Mouse (Mus musculus) lung, postnatal 0 days (tissue): ENCODE data around the gene Klf11. TPM values are rescaled to one million over a fixed set of nuclear protein-coding genes. Genes with fewer than 3 reads are reported as not detected.

ENCODE experiments used
- ATAC-seq: fragments of 200-750 bp; cut with Nextera tagmentation; 2 replicates; pipeline ENCODE4 v1.8.0; 2017; ENCODE audit warnings: moderate library complexity
- DNase-seq: peaks from one replicate; pipeline ENCODE4 v3.0.0-alpha.2; 2016; ENCODE audit warnings: low spot score
- H3K27ac ChIP-seq: fragments of 300-500 bp; sonication (generic); 2 replicates; pipeline ENCODE4 v1.5.1; 2014; ENCODE audit warnings: antibody characterized with exemption, mild to moderate bottlenecking, low read length, mixed read lengths
- H3K27me3 ChIP-seq: fragments of 300-500 bp; sonication (generic); replicated peaks from 2 replicates; pipeline ENCODE4 v1.6.1; 2014; ENCODE audit warnings: low read length, mixed read lengths; ENCODE audit not compliant: insufficient read depth
- H3K36me3 ChIP-seq: fragments of 300-500 bp; sonication (generic); 2 replicates; pipeline ENCODE4 v1.6.1; 2014; ENCODE audit warnings: low read length, mixed read lengths; ENCODE audit not compliant: insufficient read depth
- H3K4me1 ChIP-seq: fragments of 300-500 bp; sonication (generic); 2 replicates; pipeline ENCODE4 v1.6.1; 2014; ENCODE audit warnings: antibody characterized with exemption, low read depth, low read length, mixed read lengths; ENCODE audit not compliant: insufficient read depth
- H3K4me2 ChIP-seq: fragments of 300-500 bp; sonication (generic); replicated peaks from 2 replicates; pipeline ENCODE4 v1.6.1; 2014; ENCODE audit warnings: low read depth, mild to moderate bottlenecking, low read length, moderate library complexity, mixed read lengths
- H3K4me3 ChIP-seq: fragments of 300-500 bp; sonication (generic); 2 replicates; pipeline ENCODE4 v1.5.1; 2014; ENCODE audit warnings: low read depth, low read length
- H3K9ac ChIP-seq: fragments of 300-500 bp; sonication (generic); replicated peaks from 2 replicates; pipeline ENCODE4 v1.6.1; 2014; ENCODE audit warnings: low read depth, mild to moderate bottlenecking
- H3K9me3 ChIP-seq: fragments of 300-500 bp; sonication (generic); 2 replicates; pipeline ENCODE4 v1.6.1; 2016; ENCODE audit warnings: low read length, mixed read lengths
- CTCF ChIP-seq: IDR thresholded peaks from 2 replicates; pipeline ENCODE4 v1.5.1; 2016; ENCODE audit warnings: antibody characterized with exemption, mild to moderate bottlenecking
- EP300 ChIP-seq: IDR thresholded peaks from 2 replicates; pipeline ENCODE4 v1.6.1; 2016; ENCODE audit warnings: antibody characterized with exemption, mild to moderate bottlenecking, control low read depth
- WGBS: fragments of 180-500 bp; shearing (Covaris S2); extraction: QIAGEN DNeasy Blood & Tissue Kit; methylation state at CpG from one replicate; pipeline ENCODE4 v1.1.7; 2014; 5-methylcytosine and 5-hydroxymethylcytosine counted together
- polyA plus RNA-seq: library from polyadenylated mRNA; unstranded; fragments of >200 nt; fragmentation: Nextera tagmentation; extraction: Ambion mirVana; gene quantifications from 2 replicates; pipeline ENCODE4 v1.2.1, GENCODE M21; 2015

The Klf11 gene
- polyA plus RNA-seq, 1 experiment from 2014 or later: 22.1 TPM

DNA sequence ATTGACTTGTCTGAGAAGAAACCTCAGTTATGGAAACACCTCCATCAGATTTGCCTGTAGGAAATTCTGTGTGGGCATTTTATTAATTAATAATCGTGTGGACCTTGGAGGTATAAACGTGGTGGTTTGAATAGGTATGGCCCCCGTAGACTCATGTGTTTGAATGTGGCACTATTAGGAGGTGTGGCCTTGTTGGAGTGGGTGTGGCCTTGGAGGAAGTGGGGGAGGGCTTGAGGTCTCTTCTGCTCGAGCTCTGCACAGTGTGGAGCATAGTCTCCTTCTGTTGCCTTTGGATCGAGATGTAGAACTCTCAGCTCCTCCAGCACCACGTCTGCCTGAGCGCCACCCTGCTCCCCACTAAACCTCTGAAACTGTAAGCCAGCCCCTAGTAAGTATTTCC is 32.4 kb downstream of the Klf11 start:
- Histone ChIP-seq H3K4me1 (peaks cover 6% of the 10 kb centered on the region; the same call in 1 of the 2 replicates), H3K4me2 (no peak overlapping the region), H3K9me3 (no peaks in the 10 kb centered on the region), H3K36me3 (no peaks in the 10 kb centered on the region), H3K27me3 (0 out of 2 replicates have a peak, but pooled peaks cover 5% of the 10 kb centered on the region), H3K9ac (no peak overlapping the region), H3K4me3 (no peak overlapping the region), H3K27ac (no peak overlapping the region)
- TF ChIP-seq EP300 (no peak), CTCF (no peak)
- DNase-seq (no peak), ATAC-seq (no peak)
- WGBS: 70% methylated on average over 7 of the region's 7 CpGs

GRCm38 (mm10) chr12:24686038-24686695 is 35.1 kb downstream of the Klf11 start:
- peak; percentile 60 for ATAC-seq
- DNase-seq: peak; percentile 29
- 0 out of 2 replicates have a peak, but pooled peaks cover 5% of the 10 kb centered on the region for H3K27me3 ChIP-seq
- H3K27ac ChIP-seq: no peak overlapping the region
- no peak overlapping the region for H3K4me2 ChIP-seq
- 46% methylated on average over 6 of the region's 6 CpGs for whole genome bisulfite sequencing
- H3K4me3 ChIP-seq: no peak overlapping the region
- no peaks in the 10 kb centered on the region for H3K9me3 ChIP-seq
- no peak overlapping the region for H3K9ac ChIP-seq
- TF ChIP-seq CTCF: no peak
- no peak for TF ChIP-seq EP300
- no peaks in the 10 kb centered on the region for H3K36me3 ChIP-seq
- peaks cover 6% of the 10 kb centered on the region; the same call in 1 of the 2 replicates for H3K4me1 ChIP-seq

- Histone ChIP-seq H3K27ac (no peak overlapping the region), H3K9ac (no peak overlapping the region), H3K4me2 (no peak overlapping the region), H3K4me1 (no peaks in the 10 kb centered on the region), H3K9me3 (no peaks in the 10 kb centered on the region), H3K36me3 (no peaks in the 10 kb centered on the region), H3K27me3 (0 out of 2 replicates have a peak, but pooled peaks cover 3% of the 10 kb centered on the region), H3K4me3 (no peak overlapping the region)
- WGBS: 50% methylated on average over 11 of the region's 11 CpGs
- TF ChIP-seq EP300 (no peak), CTCF (no peak)
- ATAC-seq (no peak), DNase-seq (no peak)
Measured at GRCm38 (mm10) chr12:24686696-24687346, 35.7 kb downstream of the Klf11 start.

DNA sequence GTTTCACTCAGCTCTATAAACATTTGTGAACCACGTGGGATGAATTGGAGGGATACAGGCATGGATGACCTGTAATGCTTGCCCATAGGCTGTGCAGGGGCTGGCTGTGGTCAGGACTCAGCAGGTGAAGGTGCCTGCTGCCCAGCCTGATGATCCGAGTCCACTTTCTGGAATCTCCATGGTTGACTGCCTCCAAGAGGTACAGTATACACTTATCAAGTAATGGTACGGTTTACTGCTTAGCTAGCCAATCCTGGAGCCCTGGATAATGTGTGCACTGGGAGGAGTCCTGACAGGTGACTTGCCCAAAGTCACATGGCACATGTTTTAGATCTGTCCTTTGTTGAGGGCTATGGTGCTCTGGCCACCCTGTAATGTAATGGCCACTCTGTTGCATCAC is 39.3 kb downstream of the Klf11 start:
- ATAC-seq (no peak), DNase-seq (no peak)
- Histone ChIP-seq H3K36me3 (no peaks in the 10 kb centered on the region), H3K4me1 (no peaks in the 10 kb centered on the region), H3K27me3 (no peaks in the 10 kb centered on the region), H3K4me2 (no peak overlapping the region), H3K9me3 (no peaks in the 10 kb centered on the region), H3K9ac (no peak overlapping the region), H3K4me3 (no peak overlapping the region), H3K27ac (no peak overlapping the region)
- WGBS: 80% methylated on average over 3 of the region's 3 CpGs
- TF ChIP-seq EP300 (no peak), CTCF (no peak)

- DNase-seq (peak; percentile 87), ATAC-seq (peak; percentile 88)
- TF ChIP-seq CTCF: peak; percentile 99
- no peak for TF ChIP-seq EP300
- 38% methylated on average over 16 of the region's 16 CpGs for WGBS
- Histone ChIP-seq H3K4me1 (no peaks in the 10 kb centered on the region), H3K9me3 (no peaks in the 10 kb centered on the region), H3K9ac (no peak overlapping the region), H3K27ac (no peak overlapping the region), H3K4me2 (no peak overlapping the region), H3K36me3 (no peaks in the 10 kb centered on the region), H3K27me3 (no peaks in the 10 kb centered on the region), H3K4me3 (no peak overlapping the region)
Measured at GRCm38 (mm10) chr12:24696500-24697483, 45.7 kb downstream of the Klf11 start.
